Mouse (Mus musculus) midbrain, postnatal 0 days (tissue): Measurements from ENCODE around the gene Col17a1. TPM values are rescaled to one million over a fixed set of nuclear protein-coding genes. Genes with fewer than 3 reads are reported as not detected.

ENCODE experiments used
- ATAC-seq: fragments of 200-750 bp; cut with Nextera tagmentation; 2 replicates; pipeline ENCODE4 v1.8.0; 2017; ENCODE audit warnings: moderate number of reproducible peaks, mild to moderate bottlenecking, moderate TSS enrichment, moderate library complexity; ENCODE audit not compliant: low FRiP score
- DNase-seq: peaks from one replicate; pipeline ENCODE4 v3.0.0-alpha.2; 2015; ENCODE audit warnings: low spot score
- H3K27ac ChIP-seq: fragments of 300-500 bp; sonication (generic); 2 replicates; pipeline ENCODE4 v1.5.1; 2014; ENCODE audit warnings: low read depth, mild to moderate bottlenecking, low read length, mixed read lengths
- H3K27me3 ChIP-seq: fragments of 300-500 bp; sonication (generic); 2 replicates; pipeline ENCODE4 v1.6.1; 2014; ENCODE audit warnings: low read length, control low read depth, mixed read lengths; ENCODE audit not compliant: insufficient read depth
- H3K36me3 ChIP-seq: fragments of 300-500 bp; sonication (generic); 2 replicates; pipeline ENCODE4 v1.6.1; 2014; ENCODE audit warnings: low read length, control low read depth, mixed read lengths; ENCODE audit not compliant: insufficient read depth
- H3K4me1 ChIP-seq: fragments of 300-500 bp; sonication (generic); 2 replicates; pipeline ENCODE4 v1.6.1; 2014; ENCODE audit warnings: mild to moderate bottlenecking, control low read depth, antibody characterized with exemption, low read length, mixed read lengths; ENCODE audit not compliant: insufficient read depth
- H3K4me2 ChIP-seq: fragments of 300-500 bp; sonication (generic); 2 replicates; pipeline ENCODE4 v1.6.1; 2014; ENCODE audit warnings: low read depth, mild to moderate bottlenecking, low read length, mixed read lengths; ENCODE audit not compliant: poor library complexity, severe bottlenecking
- H3K4me3 ChIP-seq: fragments of 300-500 bp; sonication (generic); 2 replicates; pipeline ENCODE4 v1.5.1; 2014; ENCODE audit warnings: low read depth, mild to moderate bottlenecking, low read length, moderate library complexity
- H3K9ac ChIP-seq: fragments of 300-500 bp; sonication (generic); replicated peaks from 2 replicates; pipeline ENCODE4 v1.6.1; 2014; ENCODE audit warnings: mild to moderate bottlenecking, low read length, moderate library complexity, mixed read lengths; ENCODE audit not compliant: poor library complexity, severe bottlenecking
- H3K9me3 ChIP-seq: fragments of 300-500 bp; sonication (generic); 2 replicates; pipeline ENCODE4 v1.6.1; 2016; ENCODE audit warnings: low read length, control low read depth
- CTCF ChIP-seq: IDR thresholded peaks from 2 replicates; pipeline ENCODE4 v1.5.1; 2016; ENCODE audit warnings: antibody characterized with exemption, mild to moderate bottlenecking
- WGBS: fragments of 180-500 bp; shearing (Covaris S2); extraction: QIAGEN DNeasy Blood & Tissue Kit; methylation state at CpG from one replicate; pipeline ENCODE4 v1.1.7; 2014; 5-methylcytosine and 5-hydroxymethylcytosine counted together
- polyA plus RNA-seq: library from polyadenylated mRNA; unstranded; fragments of >200 nt; fragmentation: Nextera tagmentation; extraction: Ambion mirVana; gene quantifications from 2 replicates; pipeline ENCODE4 v1.2.1, GENCODE M21; 2015
- total RNA-seq: library from RNA; depleted of rRNA; stranded (reverse); fragments of >200 nt; gene quantifications from 2 replicates; pipeline ENCODE4 v1.2.3, GENCODE M21; 2014; rRNA removed

Gene Col17a1
- total RNA-seq (0.33 and 1.6 TPM in 2 replicates), polyA plus RNA-seq (0.33 and 0.39 TPM in 2 replicates)

DNA sequence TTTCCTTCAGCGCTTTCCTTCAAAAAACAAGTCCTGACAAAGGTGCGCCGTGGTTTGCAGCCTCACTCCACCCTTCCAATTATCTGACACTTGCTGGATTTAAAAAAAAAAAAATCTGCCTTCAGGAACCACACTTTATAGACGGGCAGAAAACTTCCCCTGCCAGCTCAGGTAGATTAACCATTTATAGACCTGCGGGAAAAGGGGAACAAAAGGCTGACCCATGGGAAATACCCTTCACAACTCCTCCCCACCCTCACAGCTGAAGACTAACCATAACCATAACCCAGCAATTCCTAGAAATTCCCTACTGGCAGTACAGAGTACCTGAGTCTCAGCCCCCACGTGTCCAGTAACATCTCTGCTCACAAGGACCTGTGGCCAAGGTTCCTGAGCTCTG is at the start of gene Col17a1:
Col17a1 (minus strand) TSS at position 101 of the 400 bp plus-strand sequence.
- Histone ChIP-seq H3K27me3 (no peaks in the 10 kb centered on the region), H3K9me3 (no peaks in the 10 kb centered on the region), H3K27ac (no peak within 1 kb of the TSS), H3K4me3 (no peak within 1 kb of the TSS), H3K4me1 (no peaks in the 10 kb centered on the region), H3K36me3 (no peaks in the 10 kb centered on the region), H3K4me2 (no peak within 1 kb of the TSS), H3K9ac (no peak within 1 kb of the TSS)
- DNase-seq (no peak), ATAC-seq (no peak)
- no peak for TF ChIP-seq CTCF
- 83% methylated on average over 6 of the region's 6 CpGs for WGBS

DNA sequence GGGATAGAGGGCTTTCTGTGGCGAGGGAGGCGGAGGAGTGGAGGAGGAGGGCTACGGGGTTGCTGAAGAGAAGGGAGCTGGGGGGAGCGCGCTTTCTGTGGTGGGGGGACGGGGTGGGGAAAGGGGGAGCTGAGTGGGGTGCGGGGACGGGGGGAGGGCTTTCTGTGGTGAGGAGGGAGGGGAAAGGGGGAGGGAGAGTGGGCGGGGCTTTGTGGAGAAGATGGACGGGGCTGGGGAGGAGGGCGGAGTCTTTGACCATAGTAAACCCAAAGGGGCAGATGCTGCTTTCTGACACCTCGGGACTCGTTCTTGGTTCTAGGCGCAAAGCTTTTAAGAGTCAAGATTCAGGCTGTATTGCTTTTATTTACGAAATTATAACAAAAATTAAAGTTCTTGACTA is 40.0 kb upstream of the Col17a1 start:
- WGBS = under 1% methylated on average over 10 of the region's 15 CpGs
- Histone ChIP-seq H3K4me1 (no peaks in the 10 kb centered on the region), H3K36me3 (peaks cover 17% of the 10 kb centered on the region), H3K9ac (peak overlapping the region; percentile 74), H3K27me3 (no peaks in the 10 kb centered on the region), H3K27ac (peak overlapping the region; percentile 92), H3K4me3 (peak overlapping the region; percentile 66), H3K4me2 (peak overlapping the region; percentile 54), H3K9me3 (no peaks in the 10 kb centered on the region)
- DNase-seq = peak; percentile 80
- peak; percentile 38 for ATAC-seq
- no peak for TF ChIP-seq CTCF

DNA sequence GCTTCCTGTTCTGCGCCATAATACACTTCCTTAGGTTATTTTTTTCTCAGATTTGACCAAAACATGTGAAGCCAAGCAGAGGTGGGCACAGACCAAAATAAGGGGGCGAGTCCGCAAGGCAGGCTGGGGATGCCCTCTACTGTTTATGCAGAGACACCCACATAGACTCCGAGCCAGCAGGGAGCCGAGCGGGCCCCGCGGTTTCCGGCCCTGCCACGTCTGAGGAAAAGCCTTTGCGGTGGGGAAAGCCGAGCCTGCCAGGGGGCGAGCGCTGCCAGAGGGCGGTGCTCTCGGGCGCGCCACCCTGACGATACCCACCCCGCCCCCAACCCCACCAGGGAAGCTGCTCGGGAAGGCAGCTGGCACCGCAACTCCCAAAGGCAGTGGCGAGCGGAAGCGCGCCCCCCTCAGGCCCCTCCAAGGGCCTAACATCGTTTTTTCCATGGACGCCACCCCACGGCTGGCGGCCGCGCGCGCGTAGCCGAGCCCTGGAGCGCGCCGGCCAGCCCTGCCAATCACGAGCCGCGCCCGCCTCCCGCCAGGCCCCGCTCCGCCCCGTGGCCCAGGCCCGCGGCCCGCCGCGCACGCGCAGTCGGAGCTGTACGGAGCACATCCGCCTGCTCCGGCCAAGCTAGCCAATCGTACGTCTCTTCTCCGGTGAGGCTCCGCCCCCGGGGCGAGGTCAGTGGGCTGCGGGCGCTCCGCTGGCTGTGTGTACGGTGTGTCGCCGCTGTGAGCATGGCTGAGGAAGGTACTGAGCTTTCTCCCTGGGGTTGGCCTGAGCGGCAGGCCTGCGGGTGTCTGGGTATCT is 39.4 kb upstream of the Col17a1 start, which contains the start of gene Sfr1:
Sfr1 (plus strand) TSS at position 612 of the 811 bp plus-strand sequence.
- Histone ChIP-seq H3K4me1 (no peaks in the 10 kb centered on the region), H3K27ac (peak within 1 kb of the TSS; percentile 92), H3K4me2 (peak within 1 kb of the TSS; percentile 81), H3K9me3 (no peaks in the 10 kb centered on the region), H3K9ac (peak within 1 kb of the TSS; percentile 74), H3K36me3 (peaks cover 14% of the 10 kb centered on the region), H3K4me3 (peak within 1 kb of the TSS; percentile 66), H3K27me3 (no peaks in the 10 kb centered on the region)
- peak; percentile 68 for TF ChIP-seq CTCF
- WGBS = under 1% methylated on average over 63 of the region's 72 CpGs
- DNase-seq = peak; percentile 98
- ATAC-seq = peak; percentile 98

DNA sequence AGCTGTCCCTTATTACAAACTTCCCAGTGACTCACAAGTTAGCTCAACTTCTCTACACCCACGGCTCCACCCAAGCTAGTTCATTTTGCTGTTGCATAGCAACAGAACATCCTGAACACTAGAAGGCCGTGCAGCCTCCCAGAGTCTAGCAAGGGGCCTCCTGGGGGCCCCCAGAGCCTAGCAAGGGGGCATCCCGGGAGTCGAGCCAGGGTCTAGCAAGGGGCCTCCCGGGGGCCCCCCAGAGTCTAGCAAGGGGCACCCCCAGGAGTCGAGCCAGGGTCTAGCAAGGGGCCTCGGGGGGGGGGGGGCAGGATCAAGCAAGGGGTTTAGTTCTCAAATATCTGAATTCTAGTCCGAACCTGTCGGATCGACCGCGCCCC is 38.8 kb upstream of the Col17a1 start:
- peak overlapping the region; percentile 63 for H3K9ac ChIP-seq
- H3K4me3 ChIP-seq = peak overlapping the region; percentile 66
- H3K4me1 ChIP-seq = no peaks in the 10 kb centered on the region
- ATAC-seq = peak; percentile 45
- under 1% methylated on average over 12 of the region's 12 CpGs for WGBS
- no peaks in the 10 kb centered on the region for H3K27me3 ChIP-seq
- DNase-seq = peak; percentile 78
- peaks cover 9% of the 10 kb centered on the region for H3K36me3 ChIP-seq
- H3K9me3 ChIP-seq = no peaks in the 10 kb centered on the region
- no peak for TF ChIP-seq CTCF
- H3K27ac ChIP-seq = peak overlapping the region; percentile 91
- peak overlapping the region; percentile 81 for H3K4me2 ChIP-seq

DNA sequence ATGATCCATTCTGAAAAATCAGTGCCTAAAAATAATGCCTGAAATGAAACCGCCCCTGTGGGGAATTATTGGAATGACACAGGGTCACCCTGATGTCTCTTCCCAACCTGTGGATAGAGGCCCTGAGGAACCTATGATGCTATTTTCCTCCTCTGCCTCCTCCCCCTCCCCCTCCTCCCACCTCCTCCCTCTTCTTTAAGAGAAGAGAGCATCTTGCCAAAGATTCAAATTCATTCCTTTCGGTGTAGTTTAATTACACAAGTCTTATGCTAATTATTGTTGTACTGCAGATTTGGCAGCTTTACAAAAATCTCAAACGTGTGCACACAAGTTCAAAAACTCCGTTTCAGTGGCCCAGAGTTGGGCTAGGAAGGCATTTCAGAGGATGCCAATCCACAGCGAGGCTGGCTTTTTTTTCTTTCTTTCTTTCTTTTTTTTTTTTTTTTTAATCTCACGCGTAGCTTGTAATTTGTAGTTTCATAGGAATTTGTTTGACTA is 33.8 kb upstream of the Col17a1 start:
- DNase-seq (no peak), ATAC-seq (no peak)
- H3K4me2 ChIP-seq = no peak overlapping the region
- H3K4me1 ChIP-seq = no peaks in the 10 kb centered on the region
- 60% methylated on average over 7 of the region's 7 CpGs for WGBS
- TF ChIP-seq CTCF = no peak
- H3K9me3 ChIP-seq = no peaks in the 10 kb centered on the region
- no peak overlapping the region for H3K9ac ChIP-seq
- H3K4me3 ChIP-seq = no peak overlapping the region
- H3K27ac ChIP-seq = no peak overlapping the region
- H3K27me3 ChIP-seq = no peaks in the 10 kb centered on the region
- no peaks in the 10 kb centered on the region for H3K36me3 ChIP-seq

DNA sequence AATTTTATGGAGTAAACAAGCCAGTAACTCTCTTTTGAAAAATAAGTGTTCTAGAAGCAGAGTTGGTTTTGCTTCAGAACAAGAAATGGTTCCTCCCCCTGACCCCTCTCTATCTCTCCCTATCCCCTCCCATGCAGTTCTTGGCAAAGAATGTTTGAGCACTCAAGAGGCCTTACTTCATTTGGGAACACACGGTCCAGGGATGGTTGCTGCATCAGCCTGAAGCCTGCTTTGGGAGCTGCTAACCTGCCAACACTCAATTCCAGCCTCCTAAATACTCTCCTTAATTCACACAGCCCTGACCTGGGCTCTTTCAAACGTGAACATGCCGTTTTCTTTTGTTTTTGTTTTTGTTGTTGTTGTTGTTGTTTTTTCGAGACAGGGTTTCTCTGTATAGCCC is 33.0 kb upstream of the Col17a1 start:
- Histone ChIP-seq H3K9ac (no peak overlapping the region), H3K9me3 (no peaks in the 10 kb centered on the region), H3K4me1 (no peaks in the 10 kb centered on the region), H3K36me3 (no peaks in the 10 kb centered on the region), H3K4me2 (no peak overlapping the region), H3K4me3 (no peak overlapping the region), H3K27me3 (no peaks in the 10 kb centered on the region), H3K27ac (no peak overlapping the region)
- ATAC-seq (no peak), DNase-seq (no peak)
- WGBS = 83% methylated on average over 4 of the region's 4 CpGs
- no peak for TF ChIP-seq CTCF
